Mouse (Mus musculus) midbrain, embryonic 12.5 days (tissue): ENCODE measurements around the gene Pet117. TPM values are rescaled to one million over a fixed set of nuclear protein-coding genes. Genes with fewer than 3 reads are reported as not detected.
"Not testable (repeated sequence)": the region's sequence is repeated elsewhere in the genome, so short reads cannot be mapped to it uniquely, and the experiment has no call there.

Source experiments
- ATAC-seq: fragments of 200-750 bp; cut with Nextera tagmentation; 2 replicates; pipeline ENCODE4 v1.8.0; 2017; ENCODE audit warnings: low read depth, moderate TSS enrichment, moderate library complexity; ENCODE audit not compliant: low FRiP score
- H3K27ac ChIP-seq: fragments of 300-500 bp; sonication (generic); replicated peaks from 2 replicates; pipeline ENCODE4 v1.5.1; 2016; ENCODE audit warnings: mild to moderate bottlenecking
- H3K27me3 ChIP-seq: fragments of 300-500 bp; sonication (generic); 2 replicates; pipeline ENCODE4 v1.6.1; 2016; ENCODE audit warnings: mild to moderate bottlenecking
- H3K36me3 ChIP-seq: fragments of 300-500 bp; sonication (generic); 2 replicates; pipeline ENCODE4 v1.6.1; 2016
- H3K4me1 ChIP-seq: fragments of 300-500 bp; sonication (generic); 2 replicates; pipeline ENCODE4 v1.6.1; 2016
- H3K4me2 ChIP-seq: fragments of 300-500 bp; sonication (generic); replicated peaks from 2 replicates; pipeline ENCODE4 v1.6.1; 2016; ENCODE audit warnings: mild to moderate bottlenecking, moderate library complexity
- H3K4me3 ChIP-seq: fragments of 300-500 bp; sonication (generic); 2 replicates; pipeline ENCODE4 v1.5.1; 2016; ENCODE audit warnings: mild to moderate bottlenecking
- H3K9ac ChIP-seq: fragments of 300-500 bp; sonication (generic); replicated peaks from 2 replicates; pipeline ENCODE4 v1.6.1; 2016; ENCODE audit warnings: mild to moderate bottlenecking, moderate library complexity
- H3K9me3 ChIP-seq: fragments of 300-500 bp; sonication (generic); 2 replicates; pipeline ENCODE4 v1.6.1; 2016; ENCODE audit warnings: mild to moderate bottlenecking
- WGBS: fragments of 180-500 bp; shearing (Covaris S2); methylation state at CpG from one replicate; pipeline ENCODE4 v1.1.7; 2016; 5-methylcytosine and 5-hydroxymethylcytosine counted together
- polyA plus RNA-seq: library from polyadenylated mRNA; unstranded; fragments of >200 nt; fragmentation: Nextera tagmentation; extraction: Ambion mirVana; gene quantifications from 2 replicates; pipeline ENCODE4 v1.2.1, GENCODE M21; 2016

The Pet117 gene
- polyA plus RNA-seq, 1 experiment from 2014 or later = not detected

- not testable (repeated sequence) for H3K36me3 ChIP-seq, H3K4me2 ChIP-seq, ATAC-seq, H3K9ac ChIP-seq, H3K9me3 ChIP-seq, H3K4me1 ChIP-seq, H3K4me3 ChIP-seq, H3K27ac ChIP-seq
- H3K27me3 ChIP-seq = peaks cover 24% of the 10 kb centered on the region
- 74% methylated on average over 6 of the region's 6 CpGs for WGBS
Measured at GRCm38 (mm10) chr2:144338149-144338548, 30.6 kb upstream of the Pet117 start.

- H3K4me1 ChIP-seq = no peaks in the 10 kb centered on the region
- no peaks in the 10 kb centered on the region for H3K36me3 ChIP-seq
- ATAC-seq = no peak
- no peaks in the 10 kb centered on the region for H3K27me3 ChIP-seq
- H3K9ac ChIP-seq = no peak overlapping the region
- H3K4me3 ChIP-seq = no peak overlapping the region
- WGBS = 86% methylated on average over 4 of the region's 4 CpGs
- no peak overlapping the region for H3K27ac ChIP-seq
- no peak overlapping the region for H3K4me2 ChIP-seq
- no peaks in the 10 kb centered on the region for H3K9me3 ChIP-seq
Measured at GRCm38 (mm10) chr2:144343158-144343557, 25.6 kb upstream of the Pet117 start.

- Histone ChIP-seq H3K36me3 (no peaks in the 10 kb centered on the region), H3K9ac (no peak overlapping the region), H3K27me3 (no peaks in the 10 kb centered on the region; the same call in 1 of the 2 replicates)
Measured at GRCm38 (mm10) chr2:144348525-144348924, 20.3 kb upstream of the Pet117 start.

GRCm38 (mm10) chr2:144352843-144353242 is 16.0 kb upstream of the Pet117 start:
- WGBS = 88% methylated on average over 11 of the region's 11 CpGs
- H3K27me3 ChIP-seq = no peaks in the 10 kb centered on the region; the same call in 1 of the 2 replicates
- no peaks in the 10 kb centered on the region for H3K9me3 ChIP-seq
- no peak overlapping the region for H3K4me3 ChIP-seq
- H3K9ac ChIP-seq = no peak overlapping the region
- H3K36me3 ChIP-seq = no peaks in the 10 kb centered on the region
- ATAC-seq = no peak
- no peak overlapping the region for H3K4me2 ChIP-seq
- no peak overlapping the region for H3K27ac ChIP-seq
- H3K4me1 ChIP-seq = no peaks in the 10 kb centered on the region

More at GRCm38 (mm10) chr2:144348525-144348924, 20.3 kb upstream of the Pet117 start:
- Histone ChIP-seq H3K4me3 (no peak overlapping the region), H3K9me3 (no peaks in the 10 kb centered on the region), H3K4me2 (no peak overlapping the region), H3K27ac (no peak overlapping the region), H3K4me1 (no peaks in the 10 kb centered on the region)
- WGBS = 78% methylated on average over 3 of the region's 3 CpGs
- no peak for ATAC-seq

- Histone ChIP-seq H3K27me3 (no peaks in the 10 kb centered on the region), H3K27ac (peak overlapping the region; percentile 96), H3K4me2 (peak overlapping the region; percentile 72), H3K9ac (peak overlapping the region; percentile 86), H3K9me3 (no peaks in the 10 kb centered on the region), H3K4me3 (peak overlapping the region; percentile 77), H3K4me1 (peaks cover 7% of the 10 kb centered on the region), H3K36me3 (peaks cover 11% of the 10 kb centered on the region)
- WGBS = 0% methylated on average over 23 of the region's 43 CpGs
- ATAC-seq = peak; percentile 91
Measured at GRCm38 (mm10) chr2:144369020-144369421, 225 bp downstream of the Pet117 start.

- H3K27ac ChIP-seq = peak overlapping the region; percentile 96
- WGBS = 2% methylated on average over 12 of the region's 12 CpGs
- peak overlapping the region; percentile 72 for H3K4me2 ChIP-seq
- no peak for ATAC-seq
- no peaks in the 10 kb centered on the region for H3K27me3 ChIP-seq
- H3K4me3 ChIP-seq = peak overlapping the region; percentile 77
- no peaks in the 10 kb centered on the region for H3K9me3 ChIP-seq
- peaks cover 16% of the 10 kb centered on the region for H3K36me3 ChIP-seq
- H3K9ac ChIP-seq = peak overlapping the region; percentile 86
- peaks cover 7% of the 10 kb centered on the region for H3K4me1 ChIP-seq
Measured at GRCm38 (mm10) chr2:144369511-144369910, 715 bp downstream of the Pet117 start.

- no peak overlapping the region for H3K4me2 ChIP-seq
- WGBS = 91% methylated on average over 4 of the region's 4 CpGs
- H3K27me3 ChIP-seq = no peaks in the 10 kb centered on the region
Measured at GRCm38 (mm10) chr2:144371566-144371965, 2.8 kb downstream of the Pet117 start.

GRCm38 (mm10) chr2:144373063-144373462 is 4.3 kb downstream of the Pet117 start:
- Histone ChIP-seq H3K27me3 (no peaks in the 10 kb centered on the region), H3K9me3 (no peaks in the 10 kb centered on the region), H3K36me3 (peaks cover 49% of the 10 kb centered on the region), H3K27ac (no peak overlapping the region), H3K4me1 (peaks cover 7% of the 10 kb centered on the region), H3K9ac (no peak overlapping the region), H3K4me3 (no peak overlapping the region), H3K4me2 (no peak overlapping the region)
- no peak for ATAC-seq
- 94% methylated on average over 9 of the region's 9 CpGs for WGBS

More at GRCm38 (mm10) chr2:144371566-144371965, 2.8 kb downstream of the Pet117 start:
- Histone ChIP-seq H3K4me1 (peaks cover 7% of the 10 kb centered on the region), H3K4me3 (no peak overlapping the region), H3K9ac (no peak overlapping the region), H3K9me3 (no peaks in the 10 kb centered on the region), H3K27ac (no peak overlapping the region), H3K36me3 (peaks cover 34% of the 10 kb centered on the region)
- no peak for ATAC-seq

GRCm38 (mm10) chr2:144375063-144375703 is 6.4 kb downstream of the Pet117 start:
- H3K27ac ChIP-seq = no peak overlapping the region
- H3K36me3 ChIP-seq = peaks cover 68% of the 10 kb centered on the region
- WGBS = 92% methylated on average over 10 of the region's 10 CpGs
- H3K4me3 ChIP-seq = no peak overlapping the region
- no peaks in the 10 kb centered on the region for H3K27me3 ChIP-seq
- H3K9me3 ChIP-seq = no peaks in the 10 kb centered on the region
- no peak overlapping the region for H3K4me2 ChIP-seq
- no peak overlapping the region for H3K9ac ChIP-seq
- H3K4me1 ChIP-seq = peaks cover 2% of the 10 kb centered on the region
- no peak for ATAC-seq

- H3K4me3 ChIP-seq = no peak overlapping the region
- no peak overlapping the region for H3K27ac ChIP-seq
- peaks cover 86% of the 10 kb centered on the region for H3K36me3 ChIP-seq
- ATAC-seq = no peak
- H3K27me3 ChIP-seq = no peaks in the 10 kb centered on the region
- H3K9me3 ChIP-seq = no peaks in the 10 kb centered on the region
- H3K4me2 ChIP-seq = no peak overlapping the region
- no peaks in the 10 kb centered on the region for H3K4me1 ChIP-seq
- WGBS = 88% methylated on average over 3 of the region's 3 CpGs
- H3K9ac ChIP-seq = no peak overlapping the region
Measured at GRCm38 (mm10) chr2:144381293-144381692, 12.5 kb downstream of the Pet117 start.

GRCm38 (mm10) chr2:144381741-144382140 is 12.9 kb downstream of the Pet117 start:
- Histone ChIP-seq H3K4me3 (no peak overlapping the region), H3K27me3 (no peaks in the 10 kb centered on the region), H3K4me1 (no peaks in the 10 kb centered on the region), H3K27ac (no peak overlapping the region), H3K9ac (no peak overlapping the region), H3K36me3 (peaks cover 83% of the 10 kb centered on the region), H3K4me2 (no peak overlapping the region), H3K9me3 (no peaks in the 10 kb centered on the region)
- ATAC-seq = no peak
- 94% methylated on average over 4 of the region's 4 CpGs for WGBS

- no peak for ATAC-seq
- Histone ChIP-seq H3K9ac (no peak overlapping the region), H3K9me3 (no peaks in the 10 kb centered on the region), H3K27me3 (no peaks in the 10 kb centered on the region), H3K36me3 (peaks cover 73% of the 10 kb centered on the region), H3K27ac (no peak overlapping the region), H3K4me1 (no peaks in the 10 kb centered on the region), H3K4me3 (no peak overlapping the region), H3K4me2 (no peak overlapping the region)
- 87% methylated on average over 7 of the region's 7 CpGs for WGBS
Measured at GRCm38 (mm10) chr2:144382624-144383138, 13.9 kb downstream of the Pet117 start.
